Mouse (Mus musculus) stomach, embryonic 14.5 days (tissue): ENCODE data around the gene Nek1. TPM values are rescaled to one million over a fixed set of nuclear protein-coding genes. Genes with fewer than 3 reads are reported as not detected.

Experiments used
- ATAC-seq: fragments of 200-750 bp; cut with Nextera tagmentation; 2 replicates; pipeline ENCODE4 v1.8.0; 2017; ENCODE audit warnings: low read depth, moderate TSS enrichment; ENCODE audit not compliant: insufficient number of reproducible peaks, insufficient read depth, low FRiP score
- H3K27ac ChIP-seq: fragments of 300-500 bp; sonication (generic); 2 replicates; pipeline ENCODE4 v1.5.1; 2014; ENCODE audit warnings: mild to moderate bottlenecking, low read length, moderate library complexity, mixed read lengths
- H3K27me3 ChIP-seq: fragments of 300-500 bp; sonication (generic); 2 replicates; pipeline ENCODE4 v1.6.1; 2014; ENCODE audit warnings: low read length, control low read depth, mixed read lengths; ENCODE audit not compliant: control insufficient read depth, insufficient read depth
- H3K36me3 ChIP-seq: fragments of 300-500 bp; sonication (generic); 2 replicates; pipeline ENCODE4 v1.6.1; 2014; ENCODE audit warnings: mild to moderate bottlenecking, control low read depth, low read length, moderate library complexity, mixed read lengths; ENCODE audit not compliant: control insufficient read depth, insufficient read depth
- H3K4me1 ChIP-seq: fragments of 300-500 bp; sonication (generic); 2 replicates; pipeline ENCODE4 v1.6.1; 2014; ENCODE audit warnings: low read length, control low read depth, mixed read lengths; ENCODE audit not compliant: control insufficient read depth, insufficient read depth
- H3K4me2 ChIP-seq: fragments of 300-500 bp; sonication (generic); replicated peaks from 2 replicates; pipeline ENCODE4 v1.6.1; 2014; ENCODE audit warnings: low read depth, low read length, control low read depth
- H3K4me3 ChIP-seq: fragments of 300-500 bp; sonication (generic); 2 replicates; pipeline ENCODE4 v1.5.1; 2014; ENCODE audit warnings: low read depth, low read length, control low read depth
- H3K9ac ChIP-seq: fragments of 300-500 bp; sonication (generic); replicated peaks from 2 replicates; pipeline ENCODE4 v1.6.1; 2014; ENCODE audit warnings: low read depth, mild to moderate bottlenecking, control low read depth, low read length, moderate library complexity, mixed read lengths
- H3K9me3 ChIP-seq: fragments of 300-500 bp; sonication (generic); 2 replicates; pipeline ENCODE4 v1.6.1; 2016; ENCODE audit warnings: low read depth, low read length, control low read depth; ENCODE audit not compliant: control insufficient read depth
- WGBS: fragments of 180-500 bp; shearing (Covaris S2); extraction: QIAGEN DNeasy Blood & Tissue Kit; methylation state at CpG from one replicate; pipeline ENCODE4 v1.1.7; 2014; 5-methylcytosine and 5-hydroxymethylcytosine counted together
- polyA plus RNA-seq: library from polyadenylated mRNA; unstranded; fragments of >200 nt; fragmentation: Nextera tagmentation; extraction: Ambion mirVana; gene quantifications from 2 replicates; pipeline ENCODE4 v1.2.1, GENCODE M21; 2014

Nek1 gene
- polyA plus RNA-seq, 1 experiment from 2014 or later = 32.3 TPM

GRCm38 (mm10) chr8:61177680-61178593 is 184.9 kb downstream of the Nek1 start:
- Histone ChIP-seq H3K9me3 (no peaks in the 10 kb centered on the region), H3K4me3 (no peak overlapping the region), H3K27ac (no peak overlapping the region), H3K36me3 (no peaks in the 10 kb centered on the region), H3K4me2 (no peak overlapping the region), H3K27me3 (no peaks in the 10 kb centered on the region), H3K4me1 (no peaks in the 10 kb centered on the region), H3K9ac (no peak overlapping the region)
- no peak for ATAC-seq
- WGBS = 73% methylated on average over 12 of the region's 12 CpGs

GRCm38 (mm10) chr8:61178594-61179140 is 185.7 kb downstream of the Nek1 start:
- no peak overlapping the region for H3K27ac ChIP-seq
- 66% methylated on average over 11 of the region's 11 CpGs for WGBS

More at GRCm38 (mm10) chr8:61178594-61179140, 185.7 kb downstream of the Nek1 start:
- Histone ChIP-seq H3K4me1 (no peaks in the 10 kb centered on the region), H3K4me2 (no peak overlapping the region), H3K27me3 (no peaks in the 10 kb centered on the region), H3K4me3 (no peak overlapping the region), H3K9ac (no peak overlapping the region), H3K36me3 (no peaks in the 10 kb centered on the region), H3K9me3 (no peaks in the 10 kb centered on the region)
- no peak for ATAC-seq

Other genes starting within 250 kb of the Nek1 start
- 87.6 and 96.9 TPM in 2 replicates for gene Hpf1, start 102.8 kb upstream of the Nek1 start, polyA plus RNA-seq
- 25.4 and 28.0 TPM in 2 replicates for gene Clcn3, start 9.9 kb upstream of the Nek1 start, polyA plus RNA-seq
- 14.5 and 15.5 TPM in 2 replicates for gene Sh3rf1, start 230.7 kb downstream of the Nek1 start, polyA plus RNA-seq